Mouse (Mus musculus) embryonic fibroblast, embryonic 13.5 days (primary cell): ENCODE data around the gene Brap.

ENCODE experiments used
- CTCF ChIP-seq: IDR thresholded peaks from 2 replicates; pipeline ENCODE4 v1.5.1; 2011; ENCODE audit warnings: mild to moderate bottlenecking, control low read depth, low read length, moderate library complexity, borderline replicate concordance; ENCODE audit not compliant: insufficient read depth
- POLR2A ChIP-seq: IDR thresholded peaks from 2 replicates; pipeline ENCODE4 v1.6.1; 2011; ENCODE audit warnings: low read depth, mild to moderate bottlenecking, control low read depth, low read length, moderate library complexity

- TF ChIP-seq POLR2A (no peak), CTCF (no peak)
Observed at GRCm38 (mm10) chr5:121714331-121714730, 54.0 kb downstream of the Brap start.
